Mouse (Mus musculus): ENCODE measurements around the gene Atp1b2.
A peak's percentile ranks its signal among the peaks of the same experiment; 100 is the strongest.
"Not testable (repeated sequence)": the region's sequence is repeated elsewhere in the genome, so short reads cannot be mapped to it uniquely, and the experiment has no call there.

Gene Atp1b2

DNA sequence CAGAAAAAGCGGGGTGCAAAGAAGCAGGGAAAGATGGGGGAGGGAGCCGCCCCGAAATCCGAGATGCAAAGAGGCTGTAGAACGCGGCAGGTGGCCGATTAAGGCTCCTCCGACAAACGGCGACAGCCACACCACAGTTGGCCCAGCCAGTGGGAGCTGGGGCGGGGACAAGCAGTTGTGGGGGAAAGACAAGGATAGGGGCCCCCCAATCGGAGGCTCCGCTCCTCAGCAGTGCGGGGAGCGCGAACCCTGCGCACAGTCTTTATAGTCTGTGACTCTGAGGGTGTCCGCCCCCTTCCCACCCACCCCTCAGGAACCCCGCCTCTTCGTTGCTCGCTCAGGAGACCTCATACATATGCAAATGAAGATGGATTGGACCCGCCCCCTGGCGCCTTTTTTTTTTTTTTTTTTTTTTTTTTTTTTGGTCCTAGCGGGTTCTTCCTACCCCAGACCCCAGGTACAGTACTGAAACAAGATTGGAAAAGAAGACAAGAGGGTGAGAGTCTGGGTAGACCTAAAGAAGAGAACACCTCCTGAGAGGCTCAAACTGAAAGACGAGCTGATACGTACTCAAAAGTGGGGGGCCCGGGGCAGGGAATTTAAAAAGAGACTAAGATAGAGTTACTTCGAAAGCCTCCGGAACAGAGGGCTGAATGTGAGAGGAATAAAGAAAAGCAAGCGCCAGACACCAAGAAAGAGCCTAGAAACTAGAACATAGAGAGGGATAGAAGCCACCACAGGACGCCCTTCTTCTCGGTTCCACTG, at the start of gene Atp1b2:
TSS of gene Atp1b2 (minus strand) at position 217 of the 765 bp plus-strand sequence.
- DNase-seq, result peak; percentile 83

DNA sequence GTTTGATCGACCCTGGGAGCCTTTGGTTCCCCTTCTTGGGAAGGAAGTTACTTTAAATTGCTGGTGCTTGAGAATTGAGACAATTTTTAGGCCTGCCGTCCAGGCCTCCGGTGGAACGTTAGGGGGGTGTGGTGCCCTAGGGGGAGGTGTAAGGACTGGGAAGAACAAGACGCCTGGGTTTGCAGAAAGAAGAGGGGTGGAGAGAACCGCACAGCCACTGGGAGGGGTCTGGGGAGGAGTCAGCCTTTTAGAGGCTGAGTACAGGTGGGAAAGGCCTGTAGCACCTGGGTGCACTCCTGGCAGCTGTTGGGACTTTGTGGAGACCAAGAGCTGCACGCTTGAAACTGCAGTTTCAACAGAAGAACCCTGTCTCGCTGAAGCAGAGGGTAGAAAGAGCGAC, 49.0 kb upstream of the Atp1b2 start:
- no peak for DNase-seq

DNA sequence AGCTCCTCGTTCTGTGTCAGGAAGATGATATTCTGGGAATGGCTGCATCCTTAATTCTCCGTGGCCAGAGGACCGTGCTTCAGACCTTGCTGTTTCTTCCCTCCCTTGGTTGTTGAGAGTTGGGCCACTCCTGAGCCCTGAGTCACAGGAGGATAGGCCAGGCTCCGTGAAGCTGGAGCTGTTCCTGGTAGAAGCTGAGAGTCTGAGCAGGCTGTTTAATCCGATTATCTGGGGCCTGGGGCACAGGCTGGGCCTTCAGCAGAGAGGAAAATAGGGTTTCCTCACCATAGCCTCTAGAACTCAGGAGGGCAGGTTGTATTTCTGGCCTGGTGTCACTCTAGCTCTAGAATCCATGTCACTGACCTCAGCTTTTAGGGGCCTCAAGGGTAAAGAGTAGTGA, 47.7 kb upstream of the Atp1b2 start:
- no peak for DNase-seq

DNA sequence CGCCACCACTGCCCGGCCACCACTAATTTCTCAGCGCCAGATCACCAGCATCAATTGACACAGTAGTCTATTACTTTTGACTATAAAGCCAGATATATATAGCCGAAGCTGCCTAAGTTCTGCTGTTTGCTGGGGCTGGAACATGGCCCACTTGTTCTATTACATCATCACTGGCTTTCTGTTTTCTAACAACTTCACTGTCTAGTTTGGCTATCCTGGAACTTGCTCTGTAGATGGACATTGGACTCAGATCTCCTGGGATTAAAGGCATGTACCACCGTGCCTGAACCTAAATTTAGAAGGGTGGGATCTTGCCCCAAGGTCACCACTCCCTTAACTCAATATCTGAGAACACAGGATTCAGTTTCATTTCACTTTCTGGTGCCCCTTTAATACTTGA, 40.1 kb upstream of the Atp1b2 start:
- no peak for DNase-seq

DNA sequence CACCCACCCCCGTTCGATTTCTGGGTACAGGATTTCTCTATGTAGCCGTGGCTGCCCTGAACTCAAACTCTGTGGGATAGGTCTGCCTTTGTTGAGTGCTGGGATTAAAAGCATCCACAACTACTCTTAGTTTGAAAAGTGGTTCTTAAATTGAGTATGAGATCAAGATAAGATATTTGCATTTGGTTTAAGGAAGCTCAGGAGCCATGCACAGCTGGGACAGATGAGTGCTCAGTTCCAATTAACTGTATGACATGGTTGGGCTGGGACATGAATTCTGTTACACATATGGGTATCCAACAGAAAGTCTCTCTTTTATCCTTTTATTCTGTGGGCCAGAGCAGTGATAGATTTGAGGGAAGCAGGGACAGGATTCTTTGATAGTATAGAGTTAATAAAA, 29.7 kb upstream of the Atp1b2 start:
- no peak for DNase-seq

DNA sequence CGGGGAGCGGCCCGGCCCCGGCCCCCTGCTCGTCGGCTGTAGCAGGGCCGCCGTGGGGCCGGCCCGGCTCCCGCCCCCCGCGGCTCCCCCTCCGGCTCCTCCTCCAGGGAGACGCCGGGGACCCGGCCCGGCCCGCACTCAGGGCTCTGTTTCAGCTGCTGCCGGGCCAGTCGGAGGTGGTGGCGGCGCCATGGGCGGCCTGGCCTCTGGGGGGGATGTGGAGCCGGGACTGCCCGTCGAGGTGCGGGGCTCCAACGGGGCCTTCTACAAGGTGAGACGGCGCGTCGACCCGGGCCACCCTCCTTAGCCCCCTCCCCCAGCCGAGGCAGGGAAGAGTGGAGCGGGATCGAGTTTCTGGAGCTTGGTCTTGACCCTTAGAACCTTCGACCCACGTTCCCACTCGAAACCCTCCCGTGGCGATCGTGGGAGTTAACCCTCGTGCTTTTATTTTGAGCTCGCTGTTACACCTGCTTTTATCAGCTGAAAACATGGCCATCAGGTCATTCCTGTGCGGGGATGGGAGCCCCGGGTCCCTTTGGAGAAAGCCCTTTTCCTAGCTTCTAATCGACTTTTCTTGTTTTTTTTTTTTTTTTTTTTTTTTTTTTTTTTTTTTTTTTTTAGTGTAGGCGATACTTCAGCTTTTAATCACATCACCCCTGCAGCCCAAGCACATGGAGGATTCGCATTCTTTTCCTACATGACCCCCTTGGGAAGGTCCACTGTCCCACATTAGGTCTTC, 27.6 kb upstream of the Atp1b2 start:
- no peak for DNase-seq

DNA sequence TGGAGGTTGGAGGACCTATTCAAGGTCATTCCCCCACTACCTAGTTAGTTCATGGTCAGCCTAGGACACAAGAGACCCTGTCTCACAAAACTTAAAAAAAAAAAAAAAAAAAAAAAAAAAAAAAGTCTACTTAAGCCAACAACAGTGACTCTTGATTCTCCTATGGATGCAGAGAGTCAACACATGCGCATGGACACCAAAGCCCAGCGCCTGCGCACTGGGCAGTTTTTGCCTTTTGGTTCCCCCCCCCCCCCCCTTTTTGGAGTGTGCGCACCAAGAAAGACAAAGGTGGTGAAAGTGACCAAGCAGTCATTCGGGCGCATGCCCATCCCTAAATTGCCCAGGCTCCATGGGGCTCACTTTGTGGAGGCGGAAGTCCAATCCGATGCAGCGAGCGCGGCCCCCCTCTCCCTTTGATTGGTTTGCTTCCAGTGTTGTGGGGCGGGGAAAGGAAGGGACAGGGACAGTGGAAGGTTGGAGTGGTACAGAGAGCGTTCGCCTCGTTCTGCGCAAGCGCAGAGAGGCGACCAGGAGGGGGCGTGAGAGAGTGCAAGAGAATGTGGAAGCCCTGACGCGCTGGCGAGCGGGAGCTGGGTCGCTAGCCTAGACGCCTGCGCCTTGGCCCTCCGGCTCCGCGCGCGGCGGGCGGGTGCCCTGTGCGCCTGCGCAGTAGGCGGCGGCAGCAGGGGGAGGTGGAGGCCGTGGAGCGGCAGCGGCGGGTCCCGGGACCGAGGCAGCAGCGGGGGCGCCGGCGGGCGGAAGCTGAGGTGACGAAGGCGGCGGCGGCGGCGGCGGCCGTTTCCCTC, 26.7 kb upstream of the Atp1b2 start, which contains the start of gene Fxr2:
TSS of gene Fxr2 (plus strand) at position 707 of the 806 bp plus-strand sequence.
- peak; percentile 100 for DNase-seq

DNA sequence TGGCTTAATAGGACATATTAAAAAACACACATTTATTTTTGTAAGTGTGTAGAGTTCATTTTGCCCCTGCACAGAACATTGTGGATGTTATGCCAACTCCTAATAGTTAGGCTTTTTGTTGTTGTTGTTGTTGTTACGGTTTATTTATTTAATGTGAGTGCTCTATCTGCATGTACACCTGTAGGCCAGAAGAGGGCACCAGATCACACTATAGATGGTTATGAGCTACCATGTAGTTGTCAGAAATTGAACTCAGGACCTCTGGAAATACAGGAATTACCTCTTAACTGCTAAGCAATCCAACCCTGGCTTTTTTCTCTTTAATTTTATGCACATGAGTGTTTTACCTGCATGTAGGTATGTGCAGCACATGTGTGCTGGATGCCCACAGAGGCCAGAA, 24.1 kb upstream of the Atp1b2 start:
- no peak for DNase-seq

DNA sequence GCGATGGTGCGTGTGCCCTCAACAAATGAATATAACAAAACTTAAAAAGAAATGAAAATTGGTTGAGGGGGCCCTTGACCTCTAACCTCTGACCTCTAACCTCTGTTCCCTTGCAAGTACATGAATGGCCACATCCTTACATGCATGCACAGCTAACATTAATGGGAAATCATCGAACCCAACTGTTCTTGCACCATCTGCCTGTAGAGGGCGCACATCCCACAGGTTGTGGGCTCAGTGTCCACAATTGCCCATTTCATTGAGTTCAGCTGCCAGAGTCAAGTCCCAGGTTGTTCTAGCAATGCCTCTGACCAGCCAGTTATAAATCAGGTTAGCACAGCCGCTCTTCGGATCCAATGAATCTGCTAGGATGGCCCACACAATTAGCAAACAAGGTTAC, 22.5 kb upstream of the Atp1b2 start:
- DNase-seq, result peak; percentile 85

DNA sequence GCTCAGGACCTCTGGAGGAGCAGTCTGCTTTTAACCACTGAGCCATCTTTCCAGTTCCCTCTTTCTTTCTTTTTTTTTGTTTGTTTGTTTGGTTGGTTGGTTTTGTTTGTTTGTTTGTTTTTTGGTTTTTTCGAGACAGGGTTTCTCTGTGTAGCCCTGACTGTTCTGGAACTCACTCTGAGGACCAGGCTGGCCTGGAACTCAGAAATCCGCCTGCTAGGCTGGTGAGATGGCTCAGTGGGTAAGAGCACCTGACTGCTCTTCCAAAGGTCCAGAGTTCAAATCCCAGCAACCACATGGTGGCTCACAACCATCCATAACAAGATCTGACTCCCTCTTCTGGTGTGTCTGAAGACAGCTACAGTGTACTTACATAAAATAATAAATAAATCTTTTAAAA, 18.6 kb upstream of the Atp1b2 start:
- not testable (repeated sequence) for DNase-seq

DNA sequence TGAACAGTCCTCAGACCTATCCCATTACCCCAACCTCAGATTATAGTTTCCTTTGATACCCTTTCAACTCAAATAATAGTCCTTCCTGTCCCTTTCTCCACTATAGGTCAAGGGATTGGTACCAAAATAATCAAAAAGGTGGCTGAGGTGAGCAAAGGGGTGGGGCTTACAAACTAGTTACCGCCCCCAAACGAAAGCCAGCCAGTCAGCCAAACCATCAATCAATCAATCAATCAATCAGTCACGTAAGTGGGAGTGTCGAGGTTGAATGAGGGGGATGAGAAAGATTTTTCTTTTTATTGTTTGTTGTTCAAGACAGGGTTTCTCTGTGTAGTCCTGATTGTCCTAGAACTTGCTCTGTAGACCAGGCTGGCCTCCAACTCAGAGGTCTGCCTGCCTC, 17.3 kb upstream of the Atp1b2 start:
- DNase-seq, result no peak

DNA sequence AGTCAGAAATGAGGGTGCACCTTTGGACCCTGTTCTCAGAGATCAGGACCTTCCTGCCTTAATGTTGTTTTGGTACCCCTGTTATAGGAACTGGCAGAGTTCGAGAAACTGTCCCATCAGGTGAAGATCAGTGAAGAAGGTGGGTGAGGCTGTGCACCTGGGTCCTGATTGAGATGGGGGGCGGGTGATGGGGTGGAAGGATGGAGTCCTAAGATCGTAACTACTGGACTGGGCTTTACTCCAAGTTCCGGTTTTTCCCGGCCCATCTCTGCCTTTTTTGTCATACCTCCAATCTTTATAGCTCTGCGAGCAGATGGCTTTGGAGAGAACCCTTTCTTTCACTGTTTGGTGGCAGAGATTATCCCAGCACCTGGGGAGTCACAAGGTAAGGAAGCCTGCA, 16.7 kb upstream of the Atp1b2 start:
- no peak for DNase-seq

DNA sequence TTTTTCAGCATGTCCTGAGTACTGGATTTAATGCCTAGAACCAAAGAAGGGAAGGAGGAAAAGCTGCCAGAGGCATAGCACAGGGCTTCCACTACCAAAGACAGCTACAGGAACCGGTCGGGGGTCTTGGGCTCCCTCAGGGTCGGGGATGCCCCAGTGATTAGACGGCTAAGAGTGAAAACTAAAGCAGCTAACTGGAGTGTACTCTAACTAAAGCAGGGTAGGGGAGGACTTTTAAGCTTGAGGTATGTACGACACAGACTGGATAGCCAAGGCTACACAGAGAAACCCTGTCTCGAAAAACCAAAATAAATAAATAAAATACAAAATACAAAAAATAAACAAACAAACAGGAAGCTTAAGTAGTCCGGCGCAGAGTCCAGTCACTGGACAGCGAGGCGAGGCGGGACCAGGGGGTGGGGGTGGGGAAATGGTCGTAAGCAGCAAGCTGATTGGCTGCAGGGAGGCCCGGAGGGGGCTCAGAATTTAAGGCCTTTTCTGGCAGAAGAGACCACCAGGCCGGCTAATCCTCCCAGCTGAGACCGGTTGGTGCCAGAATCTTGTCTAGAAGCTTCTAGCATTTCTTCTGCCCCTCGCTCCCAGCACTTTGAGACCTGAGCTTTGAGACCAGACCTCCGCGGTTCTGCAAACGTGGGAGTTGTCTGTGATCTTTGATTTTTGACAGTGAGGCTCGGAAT, 16.0 kb upstream of the Atp1b2 start, which contains the start of gene Sat2:
TSS of gene Sat2 (plus strand) at position 454 of the 698 bp plus-strand sequence.
- no peak for DNase-seq

DNA sequence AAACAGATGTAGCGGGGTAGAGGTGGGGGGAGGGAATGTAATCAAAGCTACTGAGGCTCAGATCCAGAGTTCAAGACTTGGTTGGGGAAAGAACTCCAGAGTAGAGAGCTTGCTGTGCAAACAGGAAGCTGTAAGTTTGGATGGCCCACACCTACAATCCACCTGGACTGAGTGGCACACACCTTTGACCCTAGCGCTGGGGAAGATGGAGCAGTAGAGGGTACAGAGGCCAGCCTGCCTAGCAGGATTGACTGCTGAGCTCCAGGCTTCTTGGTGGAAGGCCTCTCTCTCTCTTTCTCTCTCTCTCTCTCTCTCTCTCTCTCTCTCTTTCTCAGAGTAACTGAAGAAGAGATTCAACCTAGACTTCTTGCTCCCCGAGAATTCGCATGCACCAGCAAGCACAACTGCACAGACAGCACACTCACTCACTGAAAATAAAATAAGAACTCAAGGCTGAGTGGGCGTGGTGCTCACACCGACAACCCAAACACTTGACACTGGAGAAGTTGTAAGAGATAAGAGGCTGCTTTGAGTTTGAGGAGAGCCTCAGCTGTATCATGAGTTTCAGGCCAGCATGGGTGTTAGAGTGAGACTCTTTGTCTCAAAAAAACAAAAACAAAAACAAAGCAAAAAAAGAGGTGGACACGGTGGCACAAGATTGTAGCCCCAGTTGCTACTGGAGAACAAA, 14.8 kb upstream of the Atp1b2 start:
- no peak for DNase-seq

DNA sequence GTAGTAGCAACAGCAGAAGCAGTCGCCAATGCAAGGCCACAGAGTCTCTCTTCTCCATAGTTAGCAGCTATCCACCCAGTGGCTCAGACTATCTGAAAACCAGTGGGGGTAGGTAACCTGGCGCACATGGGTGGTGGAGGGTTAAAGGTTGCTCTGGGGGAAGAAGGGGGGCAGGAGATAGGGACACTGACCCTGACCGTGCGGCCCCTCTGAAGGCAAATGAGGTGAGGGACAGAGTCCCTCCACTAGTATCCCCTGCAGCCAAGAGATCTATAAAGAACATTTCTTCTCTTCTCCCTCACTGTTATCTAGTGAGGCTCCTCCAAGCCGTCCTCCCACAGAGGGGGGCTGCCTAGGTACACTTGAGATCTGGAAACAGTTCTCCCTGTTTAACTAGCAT, 12.1 kb upstream of the Atp1b2 start, which contains the start of gene Shbg:
TSS of gene Shbg (minus strand) at position 101 of the 400 bp plus-strand sequence.
- no peak for DNase-seq

DNA sequence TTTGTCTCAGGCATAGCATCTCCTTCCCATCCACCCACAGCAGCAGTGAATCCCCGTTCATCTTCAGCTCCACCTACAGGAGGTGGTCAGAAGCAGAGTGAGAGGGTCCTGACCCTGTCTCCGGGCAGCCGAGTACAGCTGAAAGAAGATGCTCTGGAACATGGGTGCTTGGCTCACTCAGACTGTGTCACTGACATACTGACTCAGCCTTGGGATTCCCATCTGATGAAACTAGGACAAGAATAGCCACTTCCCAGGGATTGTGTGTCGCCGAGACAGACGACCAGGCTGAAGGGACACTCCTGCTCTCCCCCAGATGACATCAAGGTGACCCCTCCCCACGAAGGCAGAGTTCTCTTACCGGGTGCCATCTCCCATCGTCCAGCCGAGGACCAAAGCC, 11.0 kb upstream of the Atp1b2 start:
- DNase-seq, result no peak

DNA sequence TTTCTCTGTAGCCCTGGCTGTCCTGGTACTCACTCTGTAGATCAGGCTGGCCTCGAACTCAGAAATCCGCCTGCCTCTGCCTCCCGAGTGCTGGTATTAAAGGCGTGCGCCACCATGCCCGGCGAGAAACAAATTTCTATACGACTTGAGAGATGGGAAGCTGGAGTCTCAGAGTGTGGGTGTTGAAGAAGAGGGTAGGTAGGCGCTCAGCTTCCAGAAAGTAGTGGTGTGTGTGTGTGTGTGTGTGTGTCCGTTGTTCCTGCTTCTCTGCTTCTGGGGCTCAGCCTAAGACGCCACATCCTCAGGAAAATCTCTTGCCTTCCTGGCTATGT, 8.5 kb upstream of the Atp1b2 start:
- DNase-seq, result not testable (repeated sequence)

DNA sequence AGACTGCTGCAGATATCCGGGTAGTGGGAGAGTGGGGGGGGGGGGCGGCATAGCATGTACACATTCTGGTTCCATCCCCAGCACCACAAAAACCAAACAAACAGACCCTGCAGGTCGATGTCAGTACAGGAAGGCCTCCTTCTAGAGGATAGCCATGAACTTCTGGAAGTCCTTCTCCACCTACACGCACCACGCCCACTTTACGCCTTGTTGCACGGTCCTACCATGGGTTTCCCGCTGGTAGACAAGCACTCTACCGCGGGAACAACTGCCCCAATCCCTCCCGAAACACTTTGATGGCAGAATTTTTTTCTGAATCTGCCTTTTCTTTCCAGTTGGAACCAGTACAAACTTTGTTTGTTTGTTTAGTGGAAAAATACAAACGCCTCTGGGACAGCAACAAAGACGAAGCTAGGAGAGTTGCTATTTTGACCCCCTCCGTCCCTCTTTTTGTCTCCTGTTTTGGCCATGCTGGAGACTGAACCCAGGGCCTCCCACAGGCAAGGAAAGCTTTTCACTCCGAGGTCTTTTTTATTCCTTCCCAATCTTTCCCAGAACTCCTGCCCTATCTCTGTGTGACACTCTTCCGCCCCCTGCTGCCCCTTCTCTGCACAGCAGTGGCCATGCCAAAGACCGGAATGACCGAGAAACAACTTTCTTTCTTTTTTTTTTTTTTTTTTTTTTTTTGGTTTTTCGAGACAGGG, 8.0 kb upstream of the Atp1b2 start:
- DNase-seq, result peak; percentile 82

DNA sequence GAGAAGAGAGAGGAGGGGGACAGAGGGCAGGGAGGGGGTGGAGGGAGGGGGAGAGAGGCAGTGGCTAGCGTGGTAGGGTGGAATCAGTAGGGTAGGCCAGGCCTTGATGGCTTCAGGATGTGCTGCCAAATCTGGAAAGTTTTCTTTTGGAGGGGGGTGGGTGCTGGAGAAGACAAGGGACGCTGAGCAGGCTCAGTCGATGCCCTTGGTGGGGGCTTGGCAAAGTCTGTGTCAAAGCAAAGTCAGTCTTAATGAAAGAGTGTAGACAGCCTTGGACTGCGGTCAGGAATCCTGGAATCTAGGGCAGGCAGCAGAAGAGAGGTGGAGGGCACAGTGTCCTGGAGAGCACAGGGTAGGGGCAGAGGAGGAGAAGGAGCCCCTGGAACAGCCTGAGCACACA, 5.2 kb upstream of the Atp1b2 start:
- DNase-seq, result no peak

DNA sequence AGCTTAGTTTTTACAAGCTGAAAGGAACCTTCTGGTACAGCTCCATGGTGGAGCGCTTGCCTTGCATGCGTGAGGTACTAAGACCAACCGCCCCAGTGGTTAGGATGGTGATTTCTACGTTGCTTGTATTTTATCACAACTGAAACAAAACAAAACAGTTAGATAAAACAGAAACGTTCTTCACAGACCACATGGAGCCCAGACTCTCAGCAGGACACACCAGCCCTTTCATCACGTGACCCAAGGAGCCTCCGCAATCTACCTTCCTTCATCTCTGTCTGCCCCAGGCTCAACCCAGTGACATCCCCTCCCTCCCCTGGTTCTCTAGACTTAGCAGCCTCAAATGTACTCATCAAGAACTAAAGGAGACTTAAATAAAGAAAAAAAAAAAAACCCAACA, 3.7 kb upstream of the Atp1b2 start:
- no peak for DNase-seq

DNA sequence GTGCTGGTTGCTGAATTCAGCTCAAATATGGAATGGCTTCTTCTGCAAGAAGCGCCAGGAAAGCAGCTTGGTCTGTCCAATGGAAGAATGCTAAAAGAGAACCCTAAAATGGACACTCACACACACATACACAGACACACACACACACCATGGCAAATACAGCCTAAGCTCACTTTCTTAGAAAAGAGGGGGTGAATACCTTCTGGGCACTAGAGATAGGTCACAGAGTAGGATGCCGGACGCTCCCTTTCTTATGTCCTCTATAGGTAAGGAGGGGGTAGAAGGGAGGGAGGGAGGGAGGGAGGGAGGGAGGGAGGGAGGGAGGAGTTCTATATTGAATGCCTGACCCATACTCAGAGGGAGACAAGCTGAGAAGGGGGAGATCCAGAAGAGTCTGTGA, 2.8 kb upstream of the Atp1b2 start:
- no peak for DNase-seq

DNA sequence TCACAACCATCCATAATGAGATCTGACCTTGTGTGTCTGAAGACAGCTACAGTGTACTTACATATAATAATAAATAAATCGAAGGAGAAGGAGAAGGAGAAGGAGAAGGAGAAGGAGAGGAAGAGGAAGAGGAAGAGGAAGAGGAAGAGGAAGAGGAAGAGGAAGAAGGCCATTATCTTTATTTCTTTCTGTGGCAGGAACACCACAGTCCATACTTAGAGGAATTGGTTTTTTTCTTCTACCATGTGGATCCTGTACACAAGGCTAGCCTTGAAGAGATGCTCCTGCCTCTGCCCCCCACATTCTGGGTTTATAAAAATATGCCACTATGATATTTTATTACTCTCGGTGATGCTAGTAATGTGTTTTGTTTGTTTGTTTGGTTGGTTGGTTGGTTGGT, 1.1 kb upstream of the Atp1b2 start:
- no peak for DNase-seq
